10 mouse cellular contexts compared by ENCODE assay signal in genomic region chr1:131970322-131970660, GRCm38 (mm10). TPM values are rescaled to one million over a fixed set of nuclear protein-coding genes. Genes with fewer than 3 reads are reported as not detected.
DNase-seq lines count a peak whose midpoint lies in the region; ATAC-seq and TF ChIP-seq lines count a peak whose summit lies in the region.
"Had no signal": no experiment of that assay in that cellular context is flagged by ENCODE, and none has a peak within 500 bp of the region (broad histone marks: within the 10 kb centered on the region; RNA-seq: fewer than 3 reads in every experiment).

No protein-coding gene starts in this region.

- H3K27me3 ChIP-seq in heart, embryonic 13.5 days (replicated peaks): peaks cover 71% of the 10 kb centered on the region
- H3K27me3 ChIP-seq in E14TG2a.4 (ENCODE audit: insufficient read depth, low read length): peaks cover 84% of the 10 kb centered on the region
- no peaks in the 10 kb centered on the region for H3K27me3 ChIP-seq in forebrain, embryonic 14.5 days (replicated peaks; ENCODE audit: control insufficient read depth, insufficient read depth, low read length)
- peaks cover 31% of the 10 kb centered on the region for H3K27me3 ChIP-seq in limb, embryonic 12.5 days

- H3K36me3 ChIP-seq in heart, embryonic 13.5 days: no peaks in the 10 kb centered on the region
- H3K36me3 ChIP-seq in E14TG2a.4 (ENCODE audit: insufficient read depth, low read length): no peaks in the 10 kb centered on the region
- no peaks in the 10 kb centered on the region for H3K36me3 ChIP-seq in forebrain, embryonic 14.5 days (ENCODE audit: control insufficient read depth, insufficient read depth, low read length)
- H3K36me3 ChIP-seq in limb, embryonic 12.5 days: no peaks in the 10 kb centered on the region

- TF ChIP-seq CTCF in E14TG2a.4 (conservative IDR thresholded peaks at IDR 0.05; ENCODE audit: low read length): no peak

- no peaks in the 10 kb centered on the region for H3K9me3 ChIP-seq in heart, embryonic 13.5 days
- H3K9me3 ChIP-seq in E14TG2a.4 (ENCODE audit: low read length): no peaks in the 10 kb centered on the region
- H3K9me3 ChIP-seq in forebrain, embryonic 14.5 days (replicated peaks; ENCODE audit: control insufficient read depth, low read length): no peaks in the 10 kb centered on the region
- H3K9me3 ChIP-seq in limb, embryonic 12.5 days: no peaks in the 10 kb centered on the region

- H3K4me2 ChIP-seq in heart, embryonic 13.5 days: 0 out of 2 replicates have a peak overlapping the region, but pooled peaks have one; percentile 47
- H3K4me2 ChIP-seq in forebrain, embryonic 14.5 days (ENCODE audit: low read length): no peak overlapping the region
- peak overlapping the region; percentile 35; the same call in 1 of the 2 replicates for H3K4me2 ChIP-seq in limb, embryonic 12.5 days

- WGBS in heart, embryonic 13.5 days: 54% methylated on average over 5 of the region's 5 CpGs
- WGBS in forebrain, embryonic 14.5 days: 38% methylated on average over 5 of the region's 5 CpGs
- WGBS in limb, embryonic 12.5 days: 39% methylated on average over 5 of the region's 5 CpGs

- no peak overlapping the region for H3K27ac ChIP-seq in heart, embryonic 13.5 days (replicated peaks)
- H3K27ac ChIP-seq in forebrain, embryonic 14.5 days (ENCODE audit: low read depth, low read length): 0 out of 2 replicates have a peak overlapping the region, but pooled peaks have one; percentile 49
- H3K27ac ChIP-seq in limb, embryonic 12.5 days: peak overlapping the region; percentile 76; the same call in 1 of the 2 replicates

- no peak for DNase-seq in heart, postnatal 4 days
- DNase-seq in forebrain, embryonic 14.5 days (ENCODE audit: low spot score): no peak
- no peak for DNase-seq in layer of hippocampus, adult 18-20 months (ENCODE audit: low spot score in 2 of 2)
- DNase-seq in spleen, adult 18-20 months: no peak
- no peak for DNase-seq in adrenal gland, adult 8-10 months
- DNase-seq: right cerebral cortex, postnatal 4 days had no signal

- peaks cover 32% of the 10 kb centered on the region for H3K4me1 ChIP-seq in heart, embryonic 13.5 days
- peaks cover 51% of the 10 kb centered on the region for H3K4me1 ChIP-seq in E14TG2a.4 (replicated peaks; ENCODE audit: low read depth, low read length)
- peaks cover 25% of the 10 kb centered on the region for H3K4me1 ChIP-seq in forebrain, embryonic 14.5 days (ENCODE audit: control insufficient read depth, insufficient read depth, low read length)
- H3K4me1 ChIP-seq in limb, embryonic 12.5 days (replicated peaks): peaks cover 58% of the 10 kb centered on the region

- no peak overlapping the region for H3K4me3 ChIP-seq in heart, embryonic 13.5 days
- H3K4me3 ChIP-seq in E14TG2a.4 (replicated peaks; ENCODE audit: low read length): peak overlapping the region; percentile 37; the same call in 1 of the 2 replicates
- H3K4me3 ChIP-seq in forebrain, embryonic 14.5 days (ENCODE audit: low read depth, low read length): no peak overlapping the region
- no peak overlapping the region for H3K4me3 ChIP-seq in limb, embryonic 12.5 days (replicated peaks)

- no peak for ATAC-seq in heart, embryonic 13.5 days (ENCODE audit: extremely low read depth, insufficient number of reproducible peaks, low FRiP score, low TSS enrichment)
- no peak for ATAC-seq in forebrain, embryonic 14.5 days
- no peak for ATAC-seq in limb, embryonic 12.5 days (ENCODE audit: insufficient number of reproducible peaks, insufficient read depth, low FRiP score, low TSS enrichment, low read depth)

- H3K9ac ChIP-seq in heart, embryonic 13.5 days: no peak overlapping the region
- H3K9ac ChIP-seq in forebrain, embryonic 14.5 days (ENCODE audit: low read length): no peak overlapping the region
- H3K9ac ChIP-seq in limb, embryonic 12.5 days (replicated peaks): no peak overlapping the region

RNA-seq across cellular contexts. Expression of gene Slc45a3, which starts 7.5 kb away (rescaled TPM):
- 1.1 and 1.9 TPM in 2 replicates for polyA plus RNA-seq in heart, embryonic 13.5 days (2015; fragmentation: Nextera tagmentation; extraction: Ambion mirVana)
- total RNA-seq in heart, postnatal 4 days (2021): 1 to 10 TPM; 2.1 to 2.3 TPM
- polyA plus RNA-seq in forebrain, embryonic 14.5 days (2014; fragmentation: Nextera tagmentation; extraction: Ambion mirVana): 1.5 and 1.8 TPM in 2 replicates
- polyA plus RNA-seq in limb, embryonic 12.5 days (2016; fragmentation: Nextera tagmentation; extraction: Ambion mirVana): 2.2 and 3.0 TPM in 2 replicates
- total RNA-seq in layer of hippocampus, adult 18-20 months (2021): under 1 TPM; 0.72 to 0.89 TPM
- total RNA-seq in adrenal gland, adult 8-10 months (2022): 10 to 100 TPM; 18.4 to 53.4 (median 36.3) TPM
- total RNA-seq: neutrophil, adult 5-6 weeks had no signal

RNA-seq across cellular contexts. Expression of gene Elk4, which starts 37.1 kb away (rescaled TPM):
- polyA plus RNA-seq in heart, embryonic 13.5 days (2015; fragmentation: Nextera tagmentation; extraction: Ambion mirVana): 11.8 and 12.8 TPM in 2 replicates
- total RNA-seq in heart, postnatal 4 days (2021): 100 to 1,000 TPM; 104 to 110 TPM
- polyA plus RNA-seq in forebrain, embryonic 14.5 days (2014; fragmentation: Nextera tagmentation; extraction: Ambion mirVana): 14.8 and 17.0 TPM in 2 replicates
- 18.1 and 19.6 TPM in 2 replicates for polyA plus RNA-seq in limb, embryonic 12.5 days (2016; fragmentation: Nextera tagmentation; extraction: Ambion mirVana)
- total RNA-seq in layer of hippocampus, adult 18-20 months (2021): 10 to 100 TPM; 55.3 to 64.3 TPM
- 100 to 1,000 TPM in 3 of 4 experiments, 10 to 100 TPM in 1; 91.7 to 118 (median 106) TPM for total RNA-seq in adrenal gland, adult 8-10 months (2022)

RNA-seq across cellular contexts. Expression of gene Nucks1, which starts 60.0 kb away (rescaled TPM):
- 44.5 and 47.1 TPM in 2 replicates for polyA plus RNA-seq in heart, embryonic 13.5 days (2015; fragmentation: Nextera tagmentation; extraction: Ambion mirVana)
- 100 to 1,000 TPM; 169 to 172 TPM for total RNA-seq in heart, postnatal 4 days (2021)
- 33.0 and 37.4 TPM in 2 replicates for polyA plus RNA-seq in forebrain, embryonic 14.5 days (2014; fragmentation: Nextera tagmentation; extraction: Ambion mirVana)
- polyA plus RNA-seq in limb, embryonic 12.5 days (2016; fragmentation: Nextera tagmentation; extraction: Ambion mirVana): 125 and 130 TPM in 2 replicates
- total RNA-seq in layer of hippocampus, adult 18-20 months (2021): 100 to 1,000 TPM; 158 to 166 TPM
- 100 to 1,000 TPM; 134 to 174 (median 151) TPM for total RNA-seq in adrenal gland, adult 8-10 months (2022)

Comparison
In these comparisons a context has a peak if more than half of its experiments do, and no peak if none do; other contexts are left out.
1. RNA of gene Slc45a3, which starts 7.5 kb away (total RNA-seq): 18.4 to 53.4 TPM in adrenal gland, adult 8-10 months; 2.1 to 2.3 TPM in heart, postnatal 4 days and 0.72 to 0.89 TPM in layer of hippocampus, adult 18-20 months; every median in the first group is over 4 times any median in the second.